Mouse (Mus musculus) embryonic fibroblast, embryonic 13.5 days (primary cell): Measurements from ENCODE around the gene Gm4791. TPM values are rescaled to one million over a fixed set of nuclear protein-coding genes. Genes with fewer than 3 reads are reported as not detected.

ENCODE experiments used
- H3K27ac ChIP-seq: 2 replicates; pipeline ENCODE4 v1.5.1; 2012; ENCODE audit warnings: low read length, control low read depth, inconsistent platforms; ENCODE audit not compliant: insufficient read depth
- H3K4me1 ChIP-seq: 2 replicates; pipeline ENCODE4 v1.6.1; 2011; ENCODE audit warnings: low read length; ENCODE audit not compliant: control insufficient read depth, insufficient read depth
- H3K4me3 ChIP-seq: 2 replicates; pipeline ENCODE4 v1.5.1; 2011; ENCODE audit warnings: mild to moderate bottlenecking, control low read depth, low read length; ENCODE audit not compliant: insufficient read depth
- CTCF ChIP-seq: IDR thresholded peaks from 2 replicates; pipeline ENCODE4 v1.5.1; 2011; ENCODE audit warnings: mild to moderate bottlenecking, control low read depth, low read length, moderate library complexity, borderline replicate concordance; ENCODE audit not compliant: insufficient read depth
- POLR2A ChIP-seq: IDR thresholded peaks from 2 replicates; pipeline ENCODE4 v1.6.1; 2011; ENCODE audit warnings: low read depth, mild to moderate bottlenecking, control low read depth, low read length, moderate library complexity
- polyA plus RNA-seq: library from polyadenylated mRNA; stranded (reverse); fragments of >200 nt; gene quantifications from 2 replicates; pipeline ENCODE4 v1.2.4, GENCODE M21; 2011; ENCODE audit warnings: low read depth; ENCODE audit not compliant: missing spikeins, insufficient read length

Gm4791 gene
- not detected in 2 replicates for polyA plus RNA-seq

DNA sequence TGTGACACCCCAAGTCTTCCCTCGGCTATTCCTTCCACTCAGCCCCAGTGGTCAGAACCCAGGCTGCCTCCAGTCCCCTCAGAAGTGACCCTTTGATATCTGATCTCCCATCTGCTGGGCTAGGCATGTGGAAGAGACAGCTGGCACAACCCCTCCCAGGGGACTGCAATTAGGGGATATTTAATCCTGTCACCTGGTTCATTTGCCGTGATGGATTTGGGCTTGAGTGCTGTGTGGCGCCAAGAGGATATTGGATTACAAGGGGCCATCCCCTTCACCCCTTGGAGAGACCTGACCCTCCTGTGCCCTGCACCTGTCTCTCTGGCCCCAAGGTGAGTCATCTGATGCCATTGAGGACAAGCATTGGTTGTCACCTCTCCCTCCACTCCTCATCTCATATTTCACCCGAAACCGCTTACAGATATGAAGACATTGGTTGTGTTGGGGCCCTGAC is at the start of gene Gm4791:
TSS of gene Gm4791 (plus strand) at position 404 of the 454 bp plus-strand sequence.
- Histone ChIP-seq H3K4me1 (no peaks in the 10 kb centered on the region), H3K4me3 (no peak within 1 kb of the TSS), H3K27ac (no peak within 1 kb of the TSS)
- TF ChIP-seq CTCF (no peak), POLR2A (no peak)

GRCm38 (mm10) chr9:46956286-46956685 is 42.3 kb upstream of the Gm4791 start:
- no peaks in the 10 kb centered on the region for H3K4me1 ChIP-seq
- H3K27ac ChIP-seq, result no peak overlapping the region
- TF ChIP-seq CTCF (no peak), POLR2A (no peak)
- H3K4me3 ChIP-seq, result no peak overlapping the region

DNA sequence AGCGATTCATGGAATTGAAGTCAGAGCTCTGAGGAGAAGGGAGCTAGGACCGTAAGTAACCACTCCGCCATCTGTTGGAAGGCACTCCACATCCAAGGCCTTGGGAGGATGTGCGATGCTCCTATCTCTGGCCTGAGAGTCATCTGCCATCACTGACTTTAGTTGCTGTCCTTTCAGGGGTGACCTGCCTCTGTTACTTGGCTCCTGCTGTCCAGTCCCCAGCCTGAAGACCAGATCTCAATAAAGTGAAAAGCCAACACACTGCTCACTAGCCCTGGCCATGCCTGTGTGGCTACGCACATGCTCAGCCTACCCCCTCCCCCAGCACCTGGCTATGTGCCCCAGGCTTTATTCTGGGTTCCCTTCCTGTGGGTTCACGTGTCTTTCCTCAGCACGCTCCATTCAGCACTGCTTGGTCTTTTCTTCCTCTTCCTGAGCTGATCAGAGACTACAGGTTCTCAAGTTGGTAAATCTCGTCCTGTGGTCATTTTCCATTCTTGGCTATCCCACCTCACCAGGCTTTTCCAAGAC is 41.1 kb upstream of the Gm4791 start:
- H3K27ac ChIP-seq, result no peak overlapping the region
- no peak overlapping the region for H3K4me3 ChIP-seq
- TF ChIP-seq POLR2A (no peak), CTCF (no peak)
- H3K4me1 ChIP-seq, result no peaks in the 10 kb centered on the region

DNA sequence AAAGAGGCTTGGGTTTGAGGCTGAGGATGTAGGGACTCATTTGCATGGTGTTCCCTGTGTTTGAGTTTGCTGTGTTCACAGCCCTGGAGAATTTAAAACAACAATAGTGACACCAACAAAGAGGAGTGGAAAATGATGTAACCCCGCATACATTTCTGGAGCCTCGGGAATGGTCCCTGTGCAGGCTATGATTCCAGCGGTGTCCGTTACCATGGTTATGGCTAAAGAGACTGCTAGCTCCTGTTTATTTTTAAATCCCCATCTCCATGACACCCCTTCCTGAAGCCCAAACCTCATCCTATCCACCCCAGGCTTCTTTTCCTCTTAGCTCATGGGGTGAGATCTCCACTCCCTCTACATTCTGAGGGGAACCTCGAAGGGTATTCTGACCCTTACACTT is 32.5 kb upstream of the Gm4791 start:
- Histone ChIP-seq H3K27ac (no peak overlapping the region), H3K4me1 (no peaks in the 10 kb centered on the region), H3K4me3 (no peak overlapping the region)
- TF ChIP-seq POLR2A (no peak), CTCF (no peak)

- no peaks in the 10 kb centered on the region for H3K4me1 ChIP-seq
- TF ChIP-seq POLR2A (no peak), CTCF (no peak)
- H3K27ac ChIP-seq, result no peak overlapping the region
- H3K4me3 ChIP-seq, result no peak overlapping the region
Observed at GRCm38 (mm10) chr9:46968970-46969369, 29.6 kb upstream of the Gm4791 start.

DNA sequence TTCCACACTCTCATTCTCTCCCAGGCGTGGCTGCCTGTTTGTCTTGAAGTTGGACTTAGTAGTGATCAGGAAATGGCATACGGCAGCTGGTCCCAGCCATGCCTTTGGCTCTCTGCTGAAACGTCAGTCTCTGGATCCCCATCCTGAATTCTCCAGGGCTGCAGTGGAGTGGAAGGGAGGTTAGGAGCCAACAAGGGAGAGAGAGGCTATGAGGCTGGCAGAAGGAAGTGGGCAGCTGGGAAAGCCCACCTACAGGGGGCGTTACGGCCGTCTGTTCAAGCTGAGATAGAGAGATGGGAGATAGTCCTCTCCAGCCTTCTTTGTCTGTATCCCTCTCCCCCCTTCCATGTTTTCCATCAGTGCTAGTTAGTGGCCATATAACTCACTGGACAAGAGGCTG is 29.1 kb upstream of the Gm4791 start:
- H3K4me1 ChIP-seq, result no peaks in the 10 kb centered on the region
- H3K27ac ChIP-seq, result no peak overlapping the region
- TF ChIP-seq CTCF, result no peak
- TF ChIP-seq POLR2A, result no peak
- no peak overlapping the region for H3K4me3 ChIP-seq

GRCm38 (mm10) chr9:46978806-46979205 is 19.7 kb upstream of the Gm4791 start:
- H3K4me3 ChIP-seq, result no peak overlapping the region
- no peak overlapping the region for H3K27ac ChIP-seq
- H3K4me1 ChIP-seq, result no peaks in the 10 kb centered on the region
- TF ChIP-seq POLR2A (no peak), CTCF (no peak)

DNA sequence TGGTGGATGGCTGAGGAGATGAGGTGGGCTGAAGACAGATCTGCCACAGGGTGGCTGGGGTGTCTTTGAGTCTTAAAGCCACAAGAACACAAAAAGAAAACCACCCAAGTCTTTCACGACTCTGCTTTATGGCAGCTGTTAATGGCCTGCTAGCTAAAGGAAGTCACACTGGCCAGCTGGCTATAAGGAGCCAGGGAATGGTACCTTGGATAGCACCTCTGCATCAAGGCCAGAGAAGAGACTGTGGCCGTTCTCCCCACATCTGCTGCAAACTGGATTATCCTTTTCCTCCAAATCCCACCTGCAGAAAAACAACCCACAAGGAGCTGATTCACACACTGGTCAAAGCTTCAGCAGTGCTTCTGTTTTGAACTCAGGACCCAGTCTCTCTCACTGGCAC is 18.4 kb upstream of the Gm4791 start:
- TF ChIP-seq CTCF, result no peak
- no peak for TF ChIP-seq POLR2A
- no peak overlapping the region for H3K4me3 ChIP-seq
- no peaks in the 10 kb centered on the region for H3K4me1 ChIP-seq
- H3K27ac ChIP-seq, result no peak overlapping the region

DNA sequence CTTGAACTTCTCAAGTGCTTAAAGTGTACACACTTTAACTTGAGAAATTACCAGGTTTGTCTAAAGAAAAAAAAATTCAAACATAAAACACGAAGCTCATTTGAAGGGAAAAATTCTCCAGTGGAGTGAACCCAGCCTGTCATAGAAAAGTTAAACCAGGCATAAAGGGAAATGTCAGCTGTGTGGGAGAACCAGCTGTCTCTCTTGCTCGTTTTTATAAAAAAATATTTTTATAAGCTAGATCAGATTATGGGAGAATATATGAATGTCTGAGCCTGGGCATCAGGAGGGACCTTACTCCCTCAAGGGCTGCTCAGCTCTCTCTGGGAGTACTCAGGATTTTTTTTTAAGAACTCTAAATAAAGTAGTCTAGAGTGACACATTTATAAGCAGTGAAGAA is 15.1 kb upstream of the Gm4791 start:
- no peaks in the 10 kb centered on the region for H3K4me1 ChIP-seq
- H3K4me3 ChIP-seq, result no peak overlapping the region
- no peak overlapping the region for H3K27ac ChIP-seq
- no peak for TF ChIP-seq CTCF
- no peak for TF ChIP-seq POLR2A

- Histone ChIP-seq H3K4me1 (no peaks in the 10 kb centered on the region), H3K4me3 (no peak overlapping the region), H3K27ac (no peak overlapping the region)
- no peak for TF ChIP-seq POLR2A
- TF ChIP-seq CTCF, result no peak
Observed at GRCm38 (mm10) chr9:47041569-47041968, 43.0 kb downstream of the Gm4791 start.
